Mouse (Mus musculus) bone marrow, adult 2 months (tissue): ENCODE measurements at regions not wholly inside any gene's neighbourhood (a gene's known extent, or its start where the extent isn't known, plus 50 kb on each side); places are given as distances from the start of the nearest gene placed in this dataset.
"Not testable (repeated sequence)": the region's sequence is repeated elsewhere in the genome, so short reads cannot be mapped to it uniquely, and the experiment has no call there.

ENCODE experiments used
- H3K27ac ChIP-seq: fragments of 200-500 bp; 2 replicates; pipeline ENCODE4 v1.5.1; 2012; ENCODE audit warnings: low read depth, mild to moderate bottlenecking, control low read depth, inconsistent platforms, low read length; ENCODE audit not compliant: control insufficient read depth, poor library complexity, insufficient read depth
- H3K4me1 ChIP-seq: fragments of 200-500 bp; 2 replicates; pipeline ENCODE4 v1.6.1; 2011; ENCODE audit warnings: low read length; ENCODE audit not compliant: control insufficient read depth, insufficient read depth
- H3K4me3 ChIP-seq: fragments of 200-500 bp; replicated peaks from 2 replicates; pipeline ENCODE3; 2011; ENCODE audit warnings: mild to moderate bottlenecking, low read depth, low read length, control low read depth; ENCODE audit not compliant: control insufficient read depth
- CTCF ChIP-seq: fragments of 200-500 bp; IDR thresholded peaks from 2 replicates; pipeline ENCODE4 v1.5.1; 2011; ENCODE audit warnings: low read length, control low read depth; ENCODE audit not compliant: control insufficient read depth, insufficient read depth
- POLR2A ChIP-seq: fragments of 200-500 bp; IDR thresholded peaks from 2 replicates; pipeline ENCODE4 v1.6.1; 2011; ENCODE audit warnings: low read depth, mild to moderate bottlenecking, control low read depth, low read length, borderline replicate concordance; ENCODE audit not compliant: control insufficient read depth
- WGBS: fragments of 180-500 bp; shearing (Covaris S2); methylation state at CpG from one replicate; pipeline ENCODE4 v1.1.7; 2018; 5-methylcytosine and 5-hydroxymethylcytosine counted together

- TF ChIP-seq POLR2A (no peak), CTCF (no peak)
- no peak overlapping the region for H3K27ac ChIP-seq
- H3K4me3 ChIP-seq, result no peak overlapping the region
- WGBS, result 45% methylated on average over 1 of the region's 1 CpGs
- H3K4me1 ChIP-seq, result no peaks in the 10 kb centered on the region
Observed at GRCm38 (mm10) chr16:55519646-55520045, 221.9 kb upstream of the Zpld1 start.

- no peak for TF ChIP-seq CTCF
- no peak for TF ChIP-seq POLR2A
- WGBS, result 36% methylated on average over 4 of the region's 4 CpGs
- Histone ChIP-seq H3K4me3 (no peak overlapping the region), H3K4me1 (no peaks in the 10 kb centered on the region), H3K27ac (no peak overlapping the region)
Observed at GRCm38 (mm10) chr16:55516994-55517393, 219.2 kb upstream of the Zpld1 start.

- Histone ChIP-seq H3K4me1 (no peaks in the 10 kb centered on the region), H3K4me3 (no peak overlapping the region), H3K27ac (no peak overlapping the region)
- TF ChIP-seq POLR2A, result no peak
- TF ChIP-seq CTCF, result no peak
- 85% methylated on average over 16 of the region's 16 CpGs for WGBS
Observed at GRCm38 (mm10) chr16:55515228-55515696, 217.5 kb upstream of the Zpld1 start.

- Histone ChIP-seq H3K27ac (no peak overlapping the region), H3K4me1 (no peaks in the 10 kb centered on the region), H3K4me3 (no peak overlapping the region)
- WGBS, result 86% methylated on average over 6 of the region's 6 CpGs
- TF ChIP-seq CTCF, result no peak
- TF ChIP-seq POLR2A, result no peak
Observed at GRCm38 (mm10) chr16:55514448-55515200, 216.8 kb upstream of the Zpld1 start.

GRCm38 (mm10) chr16:55504796-55505413, 207.1 kb upstream of the Zpld1 start:
- no peaks in the 10 kb centered on the region for H3K4me1 ChIP-seq
- H3K4me3 ChIP-seq, result no peak overlapping the region
- no peak for TF ChIP-seq CTCF
- TF ChIP-seq POLR2A, result no peak
- no peak overlapping the region for H3K27ac ChIP-seq
- 51% methylated on average over 6 of the region's 6 CpGs for WGBS

GRCm38 (mm10) chr16:55504274-55504673, 206.5 kb upstream of the Zpld1 start:
- no peak overlapping the region for H3K27ac ChIP-seq
- TF ChIP-seq POLR2A, result no peak
- no peak for TF ChIP-seq CTCF
- no peaks in the 10 kb centered on the region for H3K4me1 ChIP-seq
- 85% methylated on average over 3 of the region's 3 CpGs for WGBS
- H3K4me3 ChIP-seq, result no peak overlapping the region

- TF ChIP-seq CTCF, result no peak
- no peak for TF ChIP-seq POLR2A
- no peak overlapping the region for H3K4me3 ChIP-seq
- H3K27ac ChIP-seq, result no peak overlapping the region
- no peaks in the 10 kb centered on the region for H3K4me1 ChIP-seq
Observed at GRCm38 (mm10) chr16:55503273-55503672, 205.5 kb upstream of the Zpld1 start.

GRCm38 (mm10) chr16:55499831-55500230, 202.0 kb upstream of the Zpld1 start:
- not testable (repeated sequence) for H3K4me1 ChIP-seq, H3K27ac ChIP-seq, H3K4me3 ChIP-seq

GRCm38 (mm10) chr16:55495051-55495450, 197.3 kb upstream of the Zpld1 start:
- Histone ChIP-seq H3K4me1 (no peaks in the 10 kb centered on the region), H3K4me3 (no peak overlapping the region), H3K27ac (no peak overlapping the region)
- WGBS, result 74% methylated on average over 10 of the region's 10 CpGs
- no peak for TF ChIP-seq CTCF
- TF ChIP-seq POLR2A, result no peak
